Mouse (Mus musculus): Measurements from ENCODE around the gene Nop14. TPM values are rescaled to one million over a fixed set of nuclear protein-coding genes. Genes with fewer than 3 reads are reported as not detected.
"Not testable (repeated sequence)": the region's sequence is repeated elsewhere in the genome, so short reads cannot be mapped to it uniquely, and the experiment has no call there.

Gene Nop14
- total RNA-seq, 2 experiments from 2014 or later, result 18.3 to 21.7 TPM

DNA sequence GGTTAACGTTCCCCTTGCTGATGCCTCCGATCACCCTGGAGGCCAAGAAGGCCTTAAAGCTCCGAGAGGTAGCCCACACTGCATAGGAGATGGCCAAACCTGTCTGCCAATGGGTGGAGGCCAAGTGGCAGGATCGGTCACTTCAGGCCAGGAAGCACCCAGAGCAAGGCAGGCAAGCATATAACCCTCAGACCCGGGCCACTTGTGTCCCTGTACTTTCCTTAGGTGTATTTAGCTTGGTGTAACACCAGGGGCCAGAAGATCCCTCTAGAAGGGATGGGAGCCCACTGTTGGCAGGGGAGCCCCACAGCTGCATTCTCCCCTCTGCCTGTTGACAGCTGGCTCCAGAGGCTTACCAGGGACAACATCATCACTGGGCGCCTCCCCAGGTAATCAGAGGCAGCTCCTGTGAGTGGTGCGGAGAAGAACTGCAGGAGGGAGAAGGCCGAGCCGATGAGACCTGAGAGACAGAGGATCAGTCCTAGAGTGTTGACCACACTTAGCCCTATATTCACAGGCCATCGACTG, 24.2 kb downstream of the Nop14 start:
- DNase-seq (ENCODE audit: extremely low spot score in 1 of 2, low spot score in 2 of 2), result no peak
- intact Hi-C loops (cut with DNase I), result no loop called here

DNA sequence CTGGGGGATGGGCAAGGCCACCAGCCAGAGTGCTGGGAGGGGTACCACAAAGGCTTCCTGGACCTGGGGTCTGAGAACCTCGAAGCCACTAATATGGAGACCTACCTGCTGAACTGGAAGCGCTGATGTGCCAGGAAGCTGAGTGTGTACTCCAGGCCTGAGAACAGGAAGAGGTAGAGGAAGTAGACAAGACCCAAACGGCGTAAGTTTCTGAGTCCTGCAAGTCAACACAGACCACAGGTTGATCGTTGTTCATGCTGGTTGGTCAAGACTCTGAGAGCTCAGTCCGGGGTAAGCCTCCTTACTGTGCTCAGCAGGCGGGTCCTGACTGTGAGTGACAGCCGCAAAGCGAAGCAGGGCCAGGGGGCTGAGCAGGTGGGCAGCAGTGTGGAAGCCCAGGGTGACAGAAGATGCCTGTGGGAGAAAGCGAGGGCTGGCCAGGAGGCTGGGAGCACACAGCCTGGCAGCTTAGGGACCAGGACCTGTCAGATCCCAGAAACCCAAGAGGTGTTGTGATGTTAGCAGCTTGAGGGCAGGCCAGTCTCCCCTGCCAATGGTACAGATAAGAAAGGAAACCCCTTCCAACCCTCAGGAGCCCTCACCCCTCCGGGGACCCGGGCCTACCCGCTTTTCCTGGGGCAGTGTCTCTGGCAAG, 25.1 kb downstream of the Nop14 start:
- no peak for DNase-seq (ENCODE audit: extremely low spot score in 1 of 2, low spot score in 2 of 2)
- intact Hi-C loops (cut with DNase I), result no loop called here

DNA sequence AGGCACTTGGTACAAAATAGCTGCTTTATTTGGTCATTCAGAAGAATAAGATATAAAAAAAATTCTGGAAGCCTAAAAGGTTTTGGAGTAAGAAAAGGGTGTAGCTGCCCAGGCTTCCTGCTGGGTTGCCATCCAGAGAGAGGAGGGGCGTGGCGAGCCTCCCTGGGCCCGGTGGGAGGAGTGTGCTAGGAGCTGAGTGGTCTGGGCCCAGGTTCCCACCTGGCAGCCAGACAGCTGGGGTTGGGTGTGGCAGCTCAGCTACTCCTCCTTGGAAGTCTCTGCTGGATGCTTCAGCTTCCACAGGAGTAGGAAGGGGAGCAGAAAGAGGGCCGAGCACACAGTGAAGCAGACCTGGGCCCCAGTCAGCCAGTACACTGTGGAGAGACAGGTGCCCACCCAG, 26.3 kb downstream of the Nop14 start:
- intact Hi-C loops (cut with DNase I), result no loop called here
- DNase-seq (ENCODE audit: extremely low spot score in 1 of 2, low spot score in 2 of 2), result peak in 1 of 2 experiments; percentile 55

DNA sequence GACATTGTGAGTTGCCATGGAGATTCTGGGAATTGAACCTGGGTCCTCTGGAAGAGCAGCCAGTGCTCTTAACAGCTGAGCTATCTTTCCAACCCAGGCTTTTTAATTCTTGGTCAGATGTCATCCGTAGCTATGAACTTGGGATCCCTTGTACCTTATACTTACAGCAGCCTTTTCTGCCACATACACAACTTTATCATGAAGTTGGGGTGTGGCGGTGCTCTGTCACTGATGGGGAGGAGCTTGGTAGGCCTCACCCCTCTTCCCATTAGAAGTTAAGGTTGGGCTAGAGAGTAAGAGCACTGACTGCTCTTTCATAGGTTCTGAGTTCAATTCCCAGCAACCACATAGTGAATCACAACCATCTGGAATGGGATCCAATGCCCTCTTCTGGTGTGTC, 27.0 kb downstream of the Nop14 start:
- DNase-seq (ENCODE audit: extremely low spot score in 1 of 2, low spot score in 2 of 2), result no peak
- intact Hi-C loops (cut with DNase I), result no loop called here

DNA sequence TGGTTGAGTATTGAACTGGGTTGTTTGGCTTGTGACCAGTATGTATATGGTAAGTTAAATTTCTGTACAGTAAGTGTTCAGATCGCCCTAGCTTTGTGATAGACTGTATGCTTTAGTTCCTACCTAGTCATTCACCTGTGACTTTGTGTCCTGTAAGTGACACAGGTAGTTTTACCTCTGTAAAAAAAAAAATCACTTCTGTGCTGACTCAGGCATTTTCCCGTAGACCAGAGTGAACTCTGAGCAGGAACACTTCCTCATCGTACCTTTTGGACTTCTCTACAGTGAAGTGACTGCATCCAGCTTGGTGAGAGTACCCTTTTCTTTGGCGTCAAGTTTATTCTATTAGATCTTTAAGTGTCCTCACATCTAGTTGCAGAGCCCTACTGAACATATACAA, 50.0 kb downstream of the Nop14 start:
- DNase-seq (ENCODE audit: extremely low spot score in 1 of 2, low spot score in 2 of 2), result no peak
- intact Hi-C loops (cut with DNase I), result no loop called here

DNA sequence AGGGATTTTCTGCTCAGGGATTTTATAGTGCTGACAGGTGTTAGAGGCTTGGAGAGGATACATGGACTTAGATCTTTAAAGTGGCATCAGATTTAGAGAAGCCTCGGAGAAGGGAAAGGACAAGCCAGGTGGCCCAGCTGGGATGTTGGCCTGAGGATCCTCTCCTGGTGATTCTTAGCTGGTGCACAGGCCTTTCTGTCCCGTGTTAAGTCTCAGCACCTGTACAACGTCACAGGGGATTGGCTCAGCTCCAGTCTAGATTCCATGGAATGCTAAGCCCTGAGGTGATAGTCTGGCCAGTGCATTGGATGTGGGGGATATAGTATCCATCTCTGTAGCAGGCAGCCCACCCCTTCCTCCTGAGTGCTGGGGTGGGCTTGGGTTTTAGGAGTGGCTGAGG, 51.7 kb downstream of the Nop14 start:
- DNase-seq (ENCODE audit: extremely low spot score in 1 of 2, low spot score in 2 of 2), result no peak
- intact Hi-C loops (cut with DNase I), result no loop called here

DNA sequence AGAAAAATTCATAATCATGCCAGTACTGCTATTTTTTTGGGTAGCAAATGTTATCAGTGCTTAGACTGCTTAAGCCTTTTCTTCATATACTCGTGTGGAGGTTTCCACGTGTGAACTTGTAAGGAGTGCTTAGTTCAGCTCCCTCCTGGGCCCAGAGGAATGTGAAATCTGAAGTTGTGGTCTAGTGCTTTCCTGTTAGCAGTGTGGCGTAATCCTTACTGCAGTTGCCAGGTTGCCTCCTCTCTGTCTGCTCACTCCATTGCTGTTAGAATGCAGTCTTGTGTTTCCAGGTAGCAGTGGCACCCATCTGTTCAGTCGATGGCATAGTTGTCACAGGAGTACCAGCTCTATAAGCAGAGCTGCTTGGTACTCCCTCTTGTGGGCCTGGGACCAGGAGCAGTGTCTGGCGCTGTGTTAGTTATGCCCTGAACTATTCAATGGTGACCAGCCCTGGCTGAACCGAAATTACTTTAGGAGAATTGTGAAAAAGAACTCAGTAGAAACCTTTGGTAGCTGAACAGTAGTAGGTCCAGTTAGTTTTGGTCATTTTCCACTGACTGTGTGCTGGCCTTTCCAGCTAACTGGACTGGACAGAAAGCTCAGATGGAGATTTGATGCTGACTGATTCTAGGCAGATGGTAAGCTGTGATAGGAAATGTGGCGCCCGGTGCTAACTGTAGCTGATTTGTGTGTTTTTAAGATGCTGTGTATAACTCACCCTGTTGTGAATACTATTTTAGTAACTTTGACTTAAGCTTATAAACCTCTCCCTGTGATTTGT, 52.7 kb downstream of the Nop14 start:
- intact Hi-C loops (cut with DNase I), result no loop called here
- DNase-seq (ENCODE audit: extremely low spot score in 1 of 2, low spot score in 2 of 2), result no peak

DNA sequence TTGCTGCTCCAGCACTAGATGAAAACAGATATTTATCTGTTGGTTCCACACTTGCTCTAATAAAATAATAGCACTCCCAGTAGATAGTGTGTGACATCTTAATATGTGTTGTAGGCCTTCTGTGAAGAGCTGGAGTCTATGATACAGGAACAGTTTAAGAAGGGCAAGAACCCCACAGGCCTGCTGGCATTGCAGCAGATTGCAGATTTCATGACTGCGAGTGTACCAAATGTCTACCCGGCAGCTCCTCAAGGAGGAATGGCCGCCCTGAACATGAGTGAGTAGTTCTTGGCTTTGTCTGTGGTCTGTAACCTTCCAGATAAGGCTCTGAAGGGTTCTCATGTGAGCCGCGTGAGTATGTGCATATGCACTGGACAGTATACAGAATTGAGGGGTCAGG, 55.4 kb downstream of the Nop14 start:
- DNase-seq (ENCODE audit: extremely low spot score in 1 of 2, low spot score in 2 of 2), result no peak
- intact Hi-C loops (cut with DNase I), result no loop called here

DNA sequence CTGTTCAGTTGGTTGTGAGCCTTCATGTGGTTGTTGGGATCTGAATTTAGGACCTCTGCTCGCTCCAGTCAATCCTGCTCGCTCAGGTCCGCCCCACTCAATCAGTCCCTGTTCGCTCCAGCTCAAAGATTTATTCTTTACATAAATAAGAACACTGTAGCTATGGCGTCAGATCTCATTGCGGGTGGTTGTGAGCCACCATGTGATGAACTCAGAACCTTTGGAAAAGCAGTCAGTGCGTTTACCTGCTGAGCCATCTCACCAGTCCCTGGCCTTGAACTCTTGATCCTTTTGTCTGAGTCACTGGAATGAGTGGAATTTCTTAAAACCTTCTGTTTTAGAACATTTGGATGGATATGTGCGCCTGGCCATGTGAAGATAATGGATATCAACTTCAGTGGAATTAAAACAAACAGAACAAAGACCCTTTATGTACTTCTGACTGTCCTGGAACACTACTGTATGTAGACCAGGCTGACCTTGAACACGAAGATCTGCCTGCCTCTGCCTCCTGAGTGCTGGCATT, 66.7 kb downstream of the Nop14 start:
- intact Hi-C loops (cut with DNase I), result no loop called here
- DNase-seq (ENCODE audit: extremely low spot score in 1 of 2, low spot score in 2 of 2), result no peak

DNA sequence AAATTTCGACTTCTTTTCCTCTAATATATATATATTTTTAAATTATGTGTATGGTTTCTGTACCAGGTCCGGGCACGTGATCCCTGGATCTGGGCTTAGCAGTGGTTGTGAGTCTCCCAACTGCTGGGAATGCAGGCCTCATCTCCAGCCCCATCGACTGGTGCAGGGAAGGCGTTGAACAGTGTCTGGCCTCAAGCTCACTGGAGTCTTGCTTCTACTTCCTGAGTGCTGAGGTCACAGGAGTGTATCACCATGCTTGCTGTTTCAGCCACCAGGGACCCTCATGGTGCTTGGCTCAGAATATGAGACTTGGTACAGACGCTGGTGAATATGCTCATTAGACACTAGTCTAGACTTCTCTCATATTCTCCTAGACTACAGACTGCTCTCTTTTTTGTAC, 67.3 kb downstream of the Nop14 start:
- no peak for DNase-seq (ENCODE audit: extremely low spot score in 1 of 2, low spot score in 2 of 2)
- intact Hi-C loops (cut with DNase I), result no loop called here

DNA sequence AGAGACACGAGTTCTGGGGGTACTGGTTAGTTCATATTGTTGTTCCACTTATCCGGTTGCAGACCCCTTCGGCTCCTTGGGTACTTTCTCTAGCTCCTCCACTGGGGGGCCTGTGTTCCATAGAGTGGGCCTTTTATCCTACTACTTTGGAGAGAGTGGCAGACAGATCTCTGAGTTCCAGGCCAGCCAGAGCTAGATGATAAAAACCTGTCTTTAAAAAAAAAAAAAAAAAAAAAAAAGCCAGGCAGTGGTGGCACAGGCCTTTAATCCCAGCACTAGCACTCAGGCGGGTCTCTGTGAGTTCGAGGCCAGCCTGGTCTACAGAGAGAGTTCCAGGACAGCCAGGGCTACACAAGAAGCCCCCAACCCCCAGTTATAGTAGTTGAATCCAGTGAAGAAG, 67.7 kb downstream of the Nop14 start:
- DNase-seq (ENCODE audit: extremely low spot score in 1 of 2, low spot score in 2 of 2); intact Hi-C loops (cut with DNase I): not testable (repeated sequence)

DNA sequence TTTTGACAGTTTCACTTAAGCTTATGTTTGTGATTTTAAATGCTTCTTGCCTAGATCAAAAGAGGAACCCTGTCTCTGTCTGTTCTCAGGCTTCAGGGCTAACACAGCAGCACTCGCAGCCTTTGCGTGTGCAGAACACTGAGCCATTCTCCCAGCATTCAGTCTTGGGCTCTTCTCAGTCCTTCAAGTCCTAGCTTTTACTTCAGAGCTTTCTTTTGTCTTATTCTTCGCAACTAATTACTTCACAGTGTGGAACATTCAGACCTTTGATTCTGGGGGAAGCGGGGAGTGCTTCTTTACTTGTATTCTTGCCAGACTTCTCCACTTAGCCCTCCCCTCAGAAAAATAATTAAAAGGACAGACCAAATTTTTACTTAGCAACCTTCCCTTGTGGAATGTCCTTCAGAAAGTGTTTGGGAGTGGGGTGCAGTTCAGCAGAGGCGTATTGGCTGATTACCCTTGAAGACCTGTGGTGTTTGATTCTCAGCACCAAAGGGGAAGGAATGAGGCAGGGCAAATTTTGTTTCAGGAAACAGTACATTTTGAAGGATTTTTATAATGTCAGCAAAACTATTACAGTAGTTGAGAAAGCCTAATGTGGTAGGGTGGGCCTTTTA, 68.5 kb downstream of the Nop14 start:
- peak in 1 of 2 experiments; percentile 20 for DNase-seq (ENCODE audit: extremely low spot score in 1 of 2, low spot score in 2 of 2)
- intact Hi-C loops (cut with DNase I), result no loop called here

DNA sequence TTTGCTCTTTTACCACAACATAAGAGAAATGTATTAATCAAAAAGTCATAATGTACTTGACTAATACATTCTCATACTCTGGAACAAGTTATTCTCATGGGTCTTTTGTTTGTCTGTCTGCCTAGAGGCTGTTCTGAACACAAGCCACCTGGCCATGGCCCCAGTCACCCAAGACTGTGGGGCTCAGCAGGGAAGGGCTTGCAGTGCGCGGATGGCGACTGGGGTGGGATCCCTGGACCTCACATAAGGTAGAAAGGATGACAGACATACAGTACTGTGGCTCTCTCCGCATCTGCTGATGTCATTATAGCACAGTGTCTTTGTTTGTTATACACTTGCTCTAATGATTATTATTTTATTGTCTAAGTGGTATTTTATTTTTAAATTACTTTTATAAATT, 69.2 kb downstream of the Nop14 start:
- no peak for DNase-seq (ENCODE audit: extremely low spot score in 1 of 2, low spot score in 2 of 2)
- intact Hi-C loops (cut with DNase I), result no loop called here

DNA sequence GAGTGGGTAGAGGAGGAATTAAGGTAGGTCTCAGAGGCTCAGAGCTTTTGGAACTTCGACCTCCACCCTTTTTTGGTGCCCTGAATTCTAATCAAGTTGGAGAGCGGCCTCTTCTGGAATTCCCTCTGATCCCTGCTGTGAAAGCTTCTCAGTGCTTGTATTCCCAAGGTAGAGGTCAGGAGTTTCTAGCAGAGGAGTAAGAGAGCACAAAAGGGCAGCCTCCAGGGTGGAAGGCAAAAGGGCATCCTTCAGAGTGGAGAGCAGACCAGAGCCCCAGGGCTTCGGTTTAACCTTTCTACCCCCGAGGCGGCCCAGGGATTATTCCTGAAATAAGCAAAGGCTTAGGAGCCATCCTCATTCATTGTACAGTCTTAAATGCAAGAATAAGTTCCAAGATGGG, 69.9 kb downstream of the Nop14 start:
- intact Hi-C loops (cut with DNase I), result no loop called here
- no peak for DNase-seq (ENCODE audit: extremely low spot score in 1 of 2, low spot score in 2 of 2)

Other genes with a start within 250 kb of the Nop14 start
- gene Tnip2, start 146.2 kb downstream of the Nop14 start, total RNA-seq (2021), result 10 to 100 TPM; 11.2 to 11.5 TPM
- gene Sh3bp2, start 134.3 kb downstream of the Nop14 start, total RNA-seq (2021), result 1 to 10 TPM; 6.4 to 7.3 TPM
- gene Add1, start 86.5 kb downstream of the Nop14 start, total RNA-seq (2021), result 100 to 1,000 TPM; 294 to 308 TPM
- gene Mfsd10, start 22.9 kb downstream of the Nop14 start, total RNA-seq (2021), result 10 to 100 TPM; 44.1 to 53.3 TPM
- 1 to 10 TPM; 4.1 to 4.8 TPM for gene Grk4, start 231 bp upstream of the Nop14 start, total RNA-seq (2021)
- 10 to 100 TPM; 66.8 to 70.7 TPM for gene Htt, start 101.6 kb upstream of the Nop14 start, total RNA-seq (2021)
- 10 to 100 TPM; 15.6 to 16.6 TPM for gene Msantd1, start 247.9 kb upstream of the Nop14 start, total RNA-seq (2021)